Mouse (Mus musculus): ENCODE data around the gene Chd3. TPM values are rescaled to one million over a fixed set of nuclear protein-coding genes. Genes with fewer than 3 reads are reported as not detected.

The Chd3 gene
- polyA plus RNA-seq, 1 experiment from 2014 or later = 35.5 TPM

GRCm38 (mm10) chr11:69368356-69369214 lies 621 bp downstream of the Chd3 start:
- Histone ChIP-seq H3K4me2 (ENCODE audit: low read depth, low read length) (peak overlapping the region; percentile 95), H3K36me3 (ENCODE audit: control insufficient read depth, insufficient read depth, low read length) (peaks cover 1% of the 10 kb centered on the region), H3K9me3 (ENCODE audit: control insufficient read depth, low read length) (no peaks in the 10 kb centered on the region), H3K4me3 (ENCODE audit: low read length) (peak overlapping the region; percentile 81), H3K27me3 (replicated peaks; ENCODE audit: control insufficient read depth, insufficient read depth, low read length) (no peaks in the 10 kb centered on the region), H3K9ac (ENCODE audit: low read depth, low read length) (peak overlapping the region; percentile 99), H3K4me1 (ENCODE audit: control insufficient read depth, insufficient read depth, low read length) (peaks cover 57% of the 10 kb centered on the region), H3K27ac (ENCODE audit: low read length) (peak overlapping the region; percentile 99)
- WGBS = under 1% methylated on average over 55 of the region's 106 CpGs
- no peak for ATAC-seq

- WGBS = 2% methylated on average over 22 of the region's 22 CpGs
- Histone ChIP-seq H3K27me3 (replicated peaks; ENCODE audit: control insufficient read depth, insufficient read depth, low read length) (no peaks in the 10 kb centered on the region), H3K9ac (ENCODE audit: low read depth, low read length) (peak overlapping the region; percentile 99), H3K4me2 (ENCODE audit: low read depth, low read length) (peak overlapping the region; percentile 95), H3K4me3 (ENCODE audit: low read length) (peak overlapping the region; percentile 81), H3K9me3 (ENCODE audit: control insufficient read depth, low read length) (no peaks in the 10 kb centered on the region), H3K27ac (ENCODE audit: low read length) (peak overlapping the region; percentile 99), H3K36me3 (ENCODE audit: control insufficient read depth, insufficient read depth, low read length) (peaks cover 6% of the 10 kb centered on the region; the same call in 1 of the 2 replicates), H3K4me1 (ENCODE audit: control insufficient read depth, insufficient read depth, low read length) (peaks cover 51% of the 10 kb centered on the region)
- ATAC-seq = no peak
Measured at GRCm38 (mm10) chr11:69367616-69368355, 1.4 kb downstream of the Chd3 start.

- WGBS = 0% methylated on average over 22 of the region's 22 CpGs
- Histone ChIP-seq H3K4me1 (ENCODE audit: control insufficient read depth, insufficient read depth, low read length) (peaks cover 44% of the 10 kb centered on the region), H3K9ac (ENCODE audit: low read depth, low read length) (peak overlapping the region; percentile 99)
Measured at GRCm38 (mm10) chr11:69366855-69367615, 2.2 kb downstream of the Chd3 start.

GRCm38 (mm10) chr11:69366157-69366854 lies 2.9 kb downstream of the Chd3 start:
- 0% methylated on average over 26 of the region's 26 CpGs for WGBS
- H3K9me3 ChIP-seq (ENCODE audit: control insufficient read depth, low read length) = no peaks in the 10 kb centered on the region
- H3K27me3 ChIP-seq (replicated peaks; ENCODE audit: control insufficient read depth, insufficient read depth, low read length) = no peaks in the 10 kb centered on the region
- peaks cover 11% of the 10 kb centered on the region for H3K36me3 ChIP-seq (ENCODE audit: control insufficient read depth, insufficient read depth, low read length)
- peaks cover 37% of the 10 kb centered on the region for H3K4me1 ChIP-seq (ENCODE audit: control insufficient read depth, insufficient read depth, low read length)
- peak overlapping the region; percentile 95 for H3K4me2 ChIP-seq (ENCODE audit: low read depth, low read length)
- peak overlapping the region; percentile 81 for H3K4me3 ChIP-seq (ENCODE audit: low read length)
- peak overlapping the region; percentile 72 for H3K9ac ChIP-seq (ENCODE audit: low read depth, low read length)
- ATAC-seq = peak; percentile 80
- H3K27ac ChIP-seq (ENCODE audit: low read length) = peak overlapping the region; percentile 99

More at GRCm38 (mm10) chr11:69366855-69367615, 2.2 kb downstream of the Chd3 start:
- ATAC-seq = no peak
- Histone ChIP-seq H3K27me3 (replicated peaks; ENCODE audit: control insufficient read depth, insufficient read depth, low read length) (no peaks in the 10 kb centered on the region), H3K4me2 (ENCODE audit: low read depth, low read length) (peak overlapping the region; percentile 95), H3K36me3 (ENCODE audit: control insufficient read depth, insufficient read depth, low read length) (peaks cover 6% of the 10 kb centered on the region; the same call in 1 of the 2 replicates), H3K4me3 (ENCODE audit: low read length) (peak overlapping the region; percentile 81), H3K27ac (ENCODE audit: low read length) (peak overlapping the region; percentile 99), H3K9me3 (ENCODE audit: control insufficient read depth, low read length) (no peaks in the 10 kb centered on the region)

GRCm38 (mm10) chr11:69365722-69366121 lies 3.5 kb downstream of the Chd3 start:
- peak; percentile 21; the same call in 1 of the 2 replicates for ATAC-seq
- peak overlapping the region; percentile 95 for H3K4me2 ChIP-seq (ENCODE audit: low read depth, low read length)
- H3K9ac ChIP-seq (ENCODE audit: low read depth, low read length) = peak overlapping the region; percentile 72
- peak overlapping the region; percentile 81 for H3K4me3 ChIP-seq (ENCODE audit: low read length)
- H3K27me3 ChIP-seq (replicated peaks; ENCODE audit: control insufficient read depth, insufficient read depth, low read length) = no peaks in the 10 kb centered on the region
- peak overlapping the region; percentile 99 for H3K27ac ChIP-seq (ENCODE audit: low read length)
- H3K36me3 ChIP-seq (ENCODE audit: control insufficient read depth, insufficient read depth, low read length) = peaks cover 16% of the 10 kb centered on the region
- peaks cover 31% of the 10 kb centered on the region for H3K4me1 ChIP-seq (ENCODE audit: control insufficient read depth, insufficient read depth, low read length)
- H3K9me3 ChIP-seq (ENCODE audit: control insufficient read depth, low read length) = no peaks in the 10 kb centered on the region
- WGBS = 16% methylated on average over 6 of the region's 6 CpGs

GRCm38 (mm10) chr11:69364910-69365309 lies 4.3 kb downstream of the Chd3 start:
- peak overlapping the region; percentile 81 for H3K4me3 ChIP-seq (ENCODE audit: low read length)
- H3K9ac ChIP-seq (ENCODE audit: low read depth, low read length) = peak overlapping the region; percentile 50; the same call in 1 of the 2 replicates
- H3K9me3 ChIP-seq (ENCODE audit: control insufficient read depth, low read length) = no peaks in the 10 kb centered on the region
- H3K4me2 ChIP-seq (ENCODE audit: low read depth, low read length) = peak overlapping the region; percentile 95
- peaks cover 28% of the 10 kb centered on the region for H3K4me1 ChIP-seq (ENCODE audit: control insufficient read depth, insufficient read depth, low read length)
- WGBS = 3% methylated on average over 6 of the region's 6 CpGs
- peaks cover 23% of the 10 kb centered on the region for H3K36me3 ChIP-seq (ENCODE audit: control insufficient read depth, insufficient read depth, low read length)
- peak overlapping the region; percentile 99 for H3K27ac ChIP-seq (ENCODE audit: low read length)
- H3K27me3 ChIP-seq (replicated peaks; ENCODE audit: control insufficient read depth, insufficient read depth, low read length) = no peaks in the 10 kb centered on the region
- ATAC-seq = peak; percentile 48

- Histone ChIP-seq H3K9me3 (ENCODE audit: control insufficient read depth, low read length) (no peaks in the 10 kb centered on the region), H3K27me3 (replicated peaks; ENCODE audit: control insufficient read depth, insufficient read depth, low read length) (no peaks in the 10 kb centered on the region), H3K4me2 (ENCODE audit: low read depth, low read length) (peak overlapping the region; percentile 95), H3K36me3 (ENCODE audit: control insufficient read depth, insufficient read depth, low read length) (peaks cover 27% of the 10 kb centered on the region), H3K4me1 (ENCODE audit: control insufficient read depth, insufficient read depth, low read length) (peaks cover 28% of the 10 kb centered on the region), H3K4me3 (ENCODE audit: low read length) (peak overlapping the region; percentile 81; the same call in 1 of the 2 replicates), H3K27ac (ENCODE audit: low read length) (peak overlapping the region; percentile 99), H3K9ac (ENCODE audit: low read depth, low read length) (peak overlapping the region; percentile 38; the same call in 1 of the 2 replicates)
- 29% methylated on average over 8 of the region's 8 CpGs for WGBS
- ATAC-seq = peak; percentile 16; the same call in 1 of the 2 replicates
Measured at GRCm38 (mm10) chr11:69364376-69364775, 4.8 kb downstream of the Chd3 start.

- WGBS = 83% methylated on average over 2 of the region's 2 CpGs
- peaks cover 33% of the 10 kb centered on the region for H3K36me3 ChIP-seq (ENCODE audit: control insufficient read depth, insufficient read depth, low read length)
Measured at GRCm38 (mm10) chr11:69362479-69362878, 6.7 kb downstream of the Chd3 start.

More at GRCm38 (mm10) chr11:69362479-69362878, 6.7 kb downstream of the Chd3 start:
- Histone ChIP-seq H3K9me3 (ENCODE audit: control insufficient read depth, low read length) (no peaks in the 10 kb centered on the region), H3K4me3 (ENCODE audit: low read length) (no peak overlapping the region), H3K4me2 (ENCODE audit: low read depth, low read length) (no peak overlapping the region), H3K9ac (ENCODE audit: low read depth, low read length) (no peak overlapping the region), H3K4me1 (ENCODE audit: control insufficient read depth, insufficient read depth, low read length) (peaks cover 25% of the 10 kb centered on the region), H3K27me3 (replicated peaks; ENCODE audit: control insufficient read depth, insufficient read depth, low read length) (no peaks in the 10 kb centered on the region), H3K27ac (ENCODE audit: low read length) (no peak overlapping the region)
- no peak for ATAC-seq
